Mouse (Mus musculus) spleen, adult 12 weeks (tissue): Measurements from ENCODE around the gene Aco1.

Experiments used
- DNase-seq: peaks from one replicate; pipeline ENCODE4 v3.0.0; 2022; ENCODE audit warnings: low spot score

Aco1 gene

GRCm38 (mm10) chr4:40218382-40218781 is 75.5 kb downstream of the Aco1 start:
- no peak for DNase-seq

- DNase-seq = no peak
Measured at GRCm38 (mm10) chr4:40220437-40220836, 77.6 kb downstream of the Aco1 start.

GRCm38 (mm10) chr4:40221004-40221760 is 78.3 kb downstream of the Aco1 start:
- DNase-seq = no peak

GRCm38 (mm10) chr4:40221876-40222585 is 79.2 kb downstream of the Aco1 start:
- no peak for DNase-seq

GRCm38 (mm10) chr4:40226095-40226494 is 83.2 kb downstream of the Aco1 start:
- DNase-seq = no peak

GRCm38 (mm10) chr4:40227131-40227530 is 84.2 kb downstream of the Aco1 start:
- DNase-seq = no peak

GRCm38 (mm10) chr4:40227886-40228285 is 85.0 kb downstream of the Aco1 start:
- no peak for DNase-seq

GRCm38 (mm10) chr4:40229723-40230122 is 86.8 kb downstream of the Aco1 start:
- no peak for DNase-seq

GRCm38 (mm10) chr4:40233062-40233664 is 90.3 kb downstream of the Aco1 start:
- DNase-seq = no peak

DNA sequence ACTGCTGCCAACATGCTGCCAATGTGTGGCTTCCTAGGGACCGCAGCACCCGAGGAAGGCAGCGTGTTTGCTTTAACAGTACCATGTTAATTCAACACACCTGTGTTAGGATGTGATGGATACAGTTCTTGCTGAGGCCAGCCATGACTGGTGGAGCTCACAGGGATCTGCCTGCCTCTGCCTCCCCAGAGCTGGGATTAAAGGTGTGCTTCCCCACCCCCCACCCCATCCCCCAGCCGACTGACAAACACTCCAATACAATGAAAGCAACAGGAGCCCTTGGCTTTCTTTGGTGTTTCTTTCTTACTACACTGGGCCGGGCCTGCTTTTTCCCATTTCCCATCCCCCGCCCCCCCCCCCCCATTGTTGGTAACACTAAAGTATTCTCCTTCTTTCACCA is 91.4 kb downstream of the Aco1 start:
- no peak for DNase-seq

DNA sequence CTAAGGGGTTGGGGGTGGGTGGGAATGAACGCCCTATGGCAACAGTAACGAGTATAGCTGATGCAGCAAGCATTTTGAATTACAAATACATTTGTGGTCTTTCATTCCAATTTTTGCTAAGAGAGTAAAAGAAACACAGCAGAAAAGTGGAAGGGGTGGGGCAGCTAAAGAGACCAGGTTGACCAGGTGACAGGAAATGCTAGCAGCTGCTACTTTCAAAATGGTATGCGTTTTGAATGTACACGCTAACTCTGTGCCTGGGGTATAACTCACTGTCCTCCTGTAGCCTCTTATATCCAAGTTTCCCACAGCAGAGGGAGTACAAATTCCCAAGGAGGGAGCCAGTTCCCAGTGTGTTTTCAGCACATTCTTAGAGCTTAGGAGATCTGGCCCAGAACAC is 93.9 kb downstream of the Aco1 start:
- no peak for DNase-seq

DNA sequence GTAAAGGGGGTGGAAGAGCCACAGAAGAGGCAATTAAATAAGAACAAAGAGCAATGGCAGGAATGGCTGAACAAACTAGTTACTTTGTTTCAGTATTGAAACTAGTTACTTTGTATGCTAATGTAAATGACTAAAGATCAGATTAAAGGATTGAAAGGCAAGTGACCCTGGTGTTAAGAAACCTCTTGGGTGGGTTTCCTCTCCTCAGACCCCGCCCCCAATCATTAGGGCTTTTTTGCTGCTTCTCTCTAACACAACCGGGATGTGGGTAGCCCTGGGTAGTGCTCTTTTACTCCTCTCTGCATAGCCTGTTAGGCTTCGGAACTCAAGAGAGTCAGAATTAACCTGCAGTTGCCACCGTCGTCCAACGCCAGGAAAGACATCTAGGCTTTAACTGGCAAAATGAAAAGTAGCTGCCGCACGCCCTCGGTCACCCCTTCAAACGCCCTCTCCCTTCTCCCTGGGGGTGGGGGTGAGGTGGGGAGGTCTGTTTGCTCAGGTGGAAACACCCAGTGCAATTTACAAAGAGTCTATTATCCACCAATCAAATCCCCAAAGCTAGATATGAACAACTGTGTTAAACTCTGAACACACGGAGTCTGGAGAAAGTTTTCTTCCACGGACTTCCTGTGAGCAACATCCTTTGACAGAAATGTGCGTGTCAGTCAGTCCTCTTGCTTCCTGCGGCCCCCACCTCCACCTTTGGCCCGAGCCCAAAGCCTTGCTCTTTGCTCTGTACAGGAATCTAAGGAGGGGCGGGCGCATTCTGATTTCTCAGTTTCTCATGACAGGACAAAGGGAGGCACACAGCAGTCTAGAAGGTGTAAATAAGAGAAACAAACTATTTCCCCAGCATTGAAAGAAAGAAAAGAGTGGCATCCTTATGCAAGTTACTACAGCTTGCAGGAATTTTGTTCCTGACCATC is 95.9 kb downstream of the Aco1 start:
- DNase-seq = no peak

DNA sequence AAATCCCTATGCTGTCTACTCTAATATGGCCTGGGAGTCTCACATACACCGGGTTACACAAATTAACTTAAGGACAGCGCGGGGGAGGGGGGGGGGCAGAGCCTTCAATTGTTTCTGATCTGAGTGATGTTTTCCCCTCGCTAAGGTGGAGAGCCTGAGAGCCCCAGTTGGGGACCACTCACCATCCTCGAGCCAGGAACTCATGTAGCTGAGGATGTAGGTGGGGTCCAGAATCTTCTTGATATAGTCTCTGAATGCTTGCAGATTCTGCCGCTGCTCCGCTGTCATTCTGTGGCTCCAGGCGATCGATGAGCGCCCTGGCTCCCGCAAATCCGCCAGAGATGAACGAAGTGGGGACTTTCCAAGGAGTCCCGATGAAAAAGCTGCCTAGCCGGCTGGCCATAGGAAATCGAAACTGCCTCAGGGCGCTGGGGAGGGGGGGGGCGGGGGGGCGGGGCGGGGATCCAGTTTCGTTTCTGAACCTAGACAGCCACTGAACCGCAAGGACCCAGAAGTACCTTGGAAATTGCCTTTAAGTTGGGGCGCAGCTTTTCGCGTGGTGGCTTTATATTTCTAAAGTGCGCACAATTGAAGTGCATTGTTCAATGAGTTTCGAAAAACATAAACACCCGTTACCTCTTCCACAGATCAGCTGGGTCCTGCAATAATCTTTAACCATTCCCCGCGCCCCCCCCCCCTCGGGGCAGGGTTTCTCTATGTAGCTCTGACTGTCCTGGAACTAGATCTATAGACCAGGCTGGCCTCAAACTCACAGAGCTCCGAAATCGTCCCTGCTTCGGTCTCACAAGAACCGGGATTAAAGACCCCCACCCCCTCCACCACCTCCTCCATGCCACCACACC is 96.8 kb downstream of the Aco1 start, which contains the start of gene Ddx58:
Gene Ddx58 (minus strand): TSS at position 420 of the 863 bp plus-strand sequence.
- no peak for DNase-seq

GRCm38 (mm10) chr4:40240272-40240744 is 97.4 kb downstream of the Aco1 start:
- DNase-seq = no peak

GRCm38 (mm10) chr4:40241928-40242327 is 99.0 kb downstream of the Aco1 start:
- no peak for DNase-seq

GRCm38 (mm10) chr4:40243006-40243405 is 100.1 kb downstream of the Aco1 start:
- DNase-seq = no peak

GRCm38 (mm10) chr4:40244035-40244434 is 101.2 kb downstream of the Aco1 start:
- DNase-seq = no peak
